Mouse (Mus musculus): ENCODE measurements around the gene Prrt1. TPM values are rescaled to one million over a fixed set of nuclear protein-coding genes. Genes with fewer than 3 reads are reported as not detected.
A peak's percentile ranks its signal among the peaks of the same experiment; 100 is the strongest.

Gene Prrt1
- 100 to 1,000 TPM; 211 to 266 (median 228) TPM for total RNA-seq (2022)

DNA sequence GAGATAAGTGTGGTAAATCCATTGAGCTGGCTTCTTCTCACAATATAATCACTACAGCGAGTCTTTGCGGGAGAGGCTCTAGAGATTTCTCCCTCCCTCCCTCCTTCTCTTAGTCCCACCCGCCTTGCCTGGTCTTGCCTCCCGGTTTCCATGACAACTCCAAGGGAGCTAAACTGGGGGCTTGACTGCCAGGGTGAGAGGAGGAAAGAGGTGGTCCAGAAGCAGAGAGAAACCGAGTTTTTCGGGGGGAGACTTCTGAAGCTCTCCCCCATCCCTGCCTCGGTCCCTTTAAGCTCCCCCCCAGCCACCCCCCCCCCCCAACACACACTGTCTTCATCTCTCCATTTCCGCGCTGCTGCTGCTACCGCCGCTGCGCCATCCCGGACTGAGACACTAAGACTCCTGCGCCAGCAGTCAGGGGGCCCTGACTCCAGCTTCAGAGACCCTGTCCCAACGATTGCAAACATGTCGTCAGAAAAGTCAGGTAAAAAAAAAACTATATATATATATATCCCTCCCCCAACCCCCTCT is at the start of gene Prrt1:
Gene Prrt1 (plus strand): TSS at position 313 of the 531 bp plus-strand sequence.
- peak in 1 of 2 experiments; percentile 61 for DNase-seq (ENCODE audit: low spot score in 2 of 2)

DNA sequence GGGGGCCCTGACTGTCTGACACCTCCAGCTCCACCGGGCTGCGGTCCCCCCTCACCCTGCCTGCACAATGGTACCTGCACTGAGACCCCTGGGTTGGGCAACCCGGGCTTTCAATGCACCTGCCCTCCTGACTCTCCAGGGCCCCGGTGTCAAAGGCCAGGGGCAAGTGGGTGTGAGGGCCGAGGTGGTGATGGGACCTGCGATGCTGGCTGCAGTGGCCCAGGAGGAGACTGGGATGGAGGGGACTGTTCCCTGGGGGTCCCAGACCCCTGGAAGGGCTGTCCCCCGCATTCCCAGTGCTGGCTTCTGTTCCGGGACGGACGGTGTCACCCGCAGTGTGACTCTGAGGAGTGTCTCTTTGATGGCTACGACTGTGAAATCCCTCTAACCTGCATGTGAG is 46.8 kb upstream of the Prrt1 start:
- no peak for DNase-seq (ENCODE audit: low spot score in 2 of 2)

DNA sequence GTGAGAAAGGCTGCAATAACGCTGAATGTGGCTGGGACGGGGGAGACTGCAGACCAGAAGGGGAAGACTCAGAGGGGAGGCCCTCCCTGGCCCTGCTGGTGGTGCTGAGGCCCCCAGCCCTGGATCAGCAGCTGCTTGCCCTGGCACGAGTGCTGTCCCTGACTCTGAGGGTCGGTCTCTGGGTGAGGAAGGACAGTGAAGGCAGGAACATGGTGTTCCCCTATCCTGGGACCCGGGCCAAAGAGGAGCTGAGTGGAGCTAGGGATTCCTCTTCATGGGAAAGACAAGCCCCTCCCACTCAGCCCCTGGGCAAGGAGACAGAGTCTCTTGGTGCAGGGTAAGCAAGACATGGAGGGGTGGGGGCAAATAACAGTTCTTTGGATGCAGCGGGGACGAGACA is 45.9 kb upstream of the Prrt1 start:
- no peak for DNase-seq (ENCODE audit: low spot score in 2 of 2)

DNA sequence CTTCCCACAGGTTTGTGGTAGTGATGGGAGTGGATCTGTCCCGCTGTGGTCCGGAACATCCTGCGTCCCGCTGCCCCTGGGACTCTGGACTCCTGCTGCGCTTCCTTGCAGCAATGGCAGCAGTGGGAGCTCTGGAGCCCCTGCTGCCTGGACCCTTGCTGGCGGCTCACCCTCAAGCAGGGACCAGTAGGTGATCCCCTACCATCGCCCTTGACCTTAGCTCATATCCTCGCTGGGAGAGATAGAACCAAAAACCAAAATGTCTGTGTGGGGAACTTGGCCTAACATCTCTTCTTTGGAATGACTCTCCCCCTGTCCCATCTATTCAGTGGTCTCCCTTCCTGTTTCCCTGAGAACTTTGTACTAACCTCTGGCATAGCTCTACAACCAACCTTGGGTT is 45.5 kb upstream of the Prrt1 start:
- DNase-seq (ENCODE audit: low spot score in 2 of 2): no peak

DNA sequence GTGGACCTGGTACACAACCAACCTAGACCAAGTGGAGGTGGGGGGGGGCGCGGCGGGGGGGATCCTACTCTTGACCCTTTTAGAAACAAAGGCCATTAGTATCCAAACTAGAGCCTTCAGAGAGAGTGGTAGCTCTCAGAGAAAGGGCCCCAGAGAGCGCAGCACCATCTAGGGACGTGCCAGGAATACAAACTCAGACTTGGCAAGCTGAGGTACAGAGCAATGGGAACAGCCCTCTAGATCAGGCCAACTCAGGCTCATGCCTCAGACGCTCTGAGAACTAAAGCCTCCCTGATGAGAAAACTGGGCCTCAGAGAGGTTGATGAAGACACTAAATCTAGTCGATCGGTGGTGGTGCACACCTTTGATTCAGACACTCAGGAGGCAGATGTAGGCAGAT is 44.2 kb upstream of the Prrt1 start:
- no peak for DNase-seq (ENCODE audit: low spot score in 2 of 2)

DNA sequence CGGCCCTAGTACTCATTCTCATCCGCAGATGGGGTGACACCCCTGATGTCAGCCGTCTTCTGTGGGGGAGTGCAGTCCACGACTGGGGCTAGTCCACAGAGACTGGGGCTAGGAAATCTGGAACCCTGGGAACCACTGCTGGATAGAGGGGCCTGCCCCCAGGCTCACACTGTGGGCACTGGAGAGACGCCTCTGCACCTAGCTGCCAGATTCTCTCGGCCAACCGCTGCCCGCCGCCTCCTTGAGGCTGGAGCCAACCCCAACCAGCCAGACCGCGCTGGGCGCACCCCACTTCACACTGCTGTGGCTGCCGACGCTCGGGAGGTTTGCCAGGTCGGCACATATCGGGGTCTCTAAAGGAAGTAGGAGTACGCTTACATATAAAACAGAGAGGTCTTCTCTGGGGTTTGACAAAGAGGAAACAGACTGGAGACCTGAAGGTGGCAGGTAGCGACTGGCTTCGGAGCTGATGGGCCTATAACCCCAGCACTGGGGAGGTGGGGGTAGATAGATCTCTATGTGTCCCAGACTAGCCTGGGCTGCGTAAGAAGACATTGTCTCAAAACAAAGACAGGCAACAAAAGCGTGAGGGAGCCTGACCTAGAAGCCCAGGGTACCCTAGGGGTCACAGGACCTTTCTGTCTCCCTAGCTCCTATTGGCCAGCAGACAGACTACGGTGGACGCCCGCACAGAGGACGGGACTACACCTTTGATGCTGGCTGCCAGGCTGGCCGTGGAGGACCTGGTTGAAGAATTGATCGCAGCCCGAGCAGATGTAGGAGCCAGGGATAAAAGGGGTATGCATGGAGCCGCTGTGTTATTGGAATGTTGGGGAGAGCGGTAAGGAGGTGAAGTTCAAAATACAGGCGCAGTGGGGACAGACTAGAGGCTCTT is 43.2 kb upstream of the Prrt1 start:
- DNase-seq (ENCODE audit: low spot score in 2 of 2): no peak

DNA sequence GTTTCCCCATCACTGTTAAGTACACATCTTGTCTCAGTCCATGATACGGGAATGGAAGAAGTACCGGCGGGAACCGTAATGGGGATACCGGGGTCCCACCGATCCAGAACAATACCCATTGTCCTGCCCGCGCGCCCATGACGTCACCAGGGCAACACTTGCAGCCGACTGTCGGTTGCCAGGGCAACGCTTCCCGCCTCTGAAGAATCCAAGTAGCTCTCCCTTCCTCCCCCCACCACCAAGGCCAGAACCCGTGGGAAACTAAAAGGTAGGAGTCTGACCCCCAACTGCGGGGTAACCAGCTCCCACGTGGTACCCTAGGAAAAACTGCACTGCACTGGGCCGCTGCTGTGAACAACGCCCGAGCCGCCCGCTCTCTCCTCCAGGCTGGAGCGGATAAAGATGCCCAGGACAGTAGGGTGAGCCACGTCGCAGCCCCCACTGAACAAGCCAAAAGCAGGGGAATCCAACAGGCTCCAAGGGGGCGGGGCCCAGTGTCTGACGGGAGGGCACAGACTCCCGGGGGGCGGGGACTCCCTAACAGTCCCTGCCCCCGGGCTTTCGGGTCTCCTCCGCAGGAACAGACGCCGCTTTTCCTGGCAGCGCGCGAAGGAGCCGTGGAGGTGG is 42.4 kb upstream of the Prrt1 start:
- peak; percentile 88 to 89 for DNase-seq (ENCODE audit: low spot score in 2 of 2)

DNA sequence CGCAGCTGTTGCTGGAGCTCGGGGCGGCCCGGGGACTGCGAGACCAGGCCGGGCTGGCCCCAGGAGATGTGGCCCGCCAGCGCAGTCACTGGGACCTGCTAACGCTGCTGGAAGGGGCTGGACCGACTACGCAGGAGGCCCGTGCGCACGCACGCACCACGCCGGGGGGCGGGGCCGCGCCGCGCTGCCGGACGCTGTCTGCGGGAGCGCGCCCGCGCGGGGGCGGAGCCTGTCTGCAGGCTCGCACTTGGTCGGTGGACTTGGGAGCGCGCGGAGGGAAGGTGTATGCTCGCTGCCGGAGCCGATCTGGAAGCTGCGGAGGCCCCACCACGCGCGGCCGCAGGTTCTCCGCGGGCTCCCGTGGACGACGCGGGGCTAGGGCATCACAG is 41.9 kb upstream of the Prrt1 start:
- peak; percentile 95 to 96 for DNase-seq (ENCODE audit: low spot score in 2 of 2)

DNA sequence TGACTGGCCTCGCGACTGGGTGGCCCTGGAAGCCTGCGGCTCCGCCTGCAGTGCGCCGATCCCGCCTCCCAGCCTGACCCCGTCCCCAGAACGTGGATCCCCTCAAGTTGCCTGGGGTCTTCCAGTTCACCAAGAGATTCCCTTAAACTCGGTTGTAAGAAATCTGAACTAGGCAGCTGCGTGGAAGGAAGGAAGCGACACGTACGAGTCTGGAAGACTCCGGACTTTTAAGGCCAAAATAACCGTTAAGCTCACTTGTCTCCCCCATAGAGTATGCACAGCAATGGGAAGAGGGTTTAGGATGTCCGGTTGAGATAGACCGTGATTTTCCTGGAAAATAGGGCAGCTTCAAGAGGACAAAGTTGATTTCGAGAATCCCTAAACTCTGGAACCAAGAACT is 41.5 kb upstream of the Prrt1 start:
- no peak for DNase-seq (ENCODE audit: low spot score in 2 of 2)

DNA sequence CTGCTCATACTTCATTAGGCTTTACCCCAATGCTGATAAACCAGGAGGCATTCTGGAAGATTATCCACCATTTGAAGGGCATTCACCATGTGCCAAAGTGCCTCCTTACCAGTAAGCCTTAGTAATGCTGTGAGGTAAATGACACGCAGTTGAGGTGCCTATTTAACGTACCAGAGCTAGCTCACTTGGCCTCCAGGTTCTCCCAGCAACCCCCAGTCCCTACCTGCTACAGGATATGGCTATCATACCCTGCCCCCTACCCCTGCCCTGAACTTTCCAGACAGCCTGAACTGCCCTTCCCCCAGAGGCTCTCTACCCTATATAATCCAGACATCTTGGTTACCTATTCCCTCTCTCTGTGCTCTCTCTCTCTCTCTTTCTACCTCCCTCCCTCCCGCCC is 40.6 kb upstream of the Prrt1 start:
- DNase-seq (ENCODE audit: low spot score in 2 of 2): no peak

DNA sequence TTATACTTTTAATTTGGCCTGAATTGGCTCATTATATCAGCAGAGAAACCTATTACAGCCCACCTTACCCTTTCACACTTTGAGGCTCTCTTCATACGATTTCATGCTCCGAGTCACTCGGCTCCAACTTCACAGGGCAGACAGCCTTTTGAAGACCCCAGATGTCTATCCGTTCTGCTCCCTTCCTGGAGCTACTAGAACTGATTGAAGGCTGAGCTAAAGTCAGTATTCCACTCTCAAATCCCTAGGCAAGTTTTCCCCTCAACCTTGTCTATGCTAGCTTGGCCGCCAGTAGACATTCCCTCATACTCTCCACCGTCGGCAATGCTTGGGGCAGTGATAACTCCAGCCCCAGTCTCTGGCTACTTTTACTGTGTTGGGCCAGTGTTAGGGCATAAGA is 40.1 kb upstream of the Prrt1 start:
- no peak for DNase-seq (ENCODE audit: low spot score in 2 of 2)

DNA sequence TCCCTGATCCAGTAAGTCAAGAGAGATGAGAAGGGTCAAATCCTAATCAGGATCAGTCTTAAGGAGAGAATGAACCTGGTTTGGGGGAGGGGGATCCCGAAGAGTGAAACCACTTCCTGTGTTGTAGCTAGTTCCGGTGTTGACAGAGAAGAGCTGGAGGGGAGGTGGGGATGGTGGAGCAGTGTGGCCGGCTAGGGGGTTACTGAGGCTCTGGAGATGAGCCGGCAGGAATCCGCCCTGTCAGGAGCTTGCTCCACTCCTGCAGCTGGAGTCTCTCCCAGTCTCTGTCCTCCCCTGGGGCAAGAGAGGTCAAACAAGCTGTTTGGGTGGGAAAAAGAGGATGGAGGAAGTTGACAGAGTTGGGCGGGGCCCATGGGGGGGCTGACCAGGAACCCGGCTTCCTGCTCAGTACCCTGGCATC is 39.6 kb upstream of the Prrt1 start, which contains the start of gene Gpsm3:
Gene Gpsm3 (plus strand): TSS at position 126 of the 421 bp plus-strand sequence.
- no peak for DNase-seq (ENCODE audit: low spot score in 2 of 2)

DNA sequence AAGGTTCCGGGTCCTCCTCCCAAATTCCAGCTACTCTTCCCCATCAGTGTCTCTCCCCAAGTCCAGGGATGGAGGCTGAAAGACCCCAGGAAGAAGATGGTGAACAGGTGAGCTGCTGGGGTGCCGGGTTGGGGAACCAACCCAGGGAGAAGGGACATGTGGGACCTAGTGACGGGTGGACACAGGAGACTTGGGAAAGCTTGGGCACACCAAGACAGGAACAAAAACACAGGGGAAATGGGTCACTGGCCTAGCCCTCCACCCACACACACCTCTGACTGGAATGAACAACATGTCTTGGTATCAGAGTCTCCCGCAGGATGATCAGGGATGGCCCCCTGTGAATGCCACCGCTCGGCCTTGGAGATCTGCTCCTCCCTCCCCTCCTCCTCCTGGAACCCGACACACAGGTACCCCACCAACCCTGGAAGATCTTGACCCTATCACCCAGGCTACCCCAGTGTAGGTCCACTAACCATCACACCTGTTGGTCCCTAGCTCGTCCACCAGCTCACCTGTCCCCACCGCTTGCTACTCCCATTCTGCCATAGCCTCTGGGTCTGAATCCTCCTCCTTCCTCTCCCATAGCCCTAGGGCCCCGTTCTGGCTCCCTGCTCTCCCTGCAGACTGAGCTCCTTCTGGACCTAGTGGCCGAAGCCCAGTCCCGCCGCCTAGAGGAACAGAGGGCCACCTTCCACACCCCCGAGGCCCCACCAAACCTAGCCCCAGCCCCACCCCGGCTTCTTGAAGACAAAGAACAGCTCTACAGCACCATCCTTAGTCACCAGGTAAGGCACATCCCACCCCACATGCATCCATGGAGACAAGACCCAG is 39.0 kb upstream of the Prrt1 start:
- no peak for DNase-seq (ENCODE audit: low spot score in 2 of 2)

DNA sequence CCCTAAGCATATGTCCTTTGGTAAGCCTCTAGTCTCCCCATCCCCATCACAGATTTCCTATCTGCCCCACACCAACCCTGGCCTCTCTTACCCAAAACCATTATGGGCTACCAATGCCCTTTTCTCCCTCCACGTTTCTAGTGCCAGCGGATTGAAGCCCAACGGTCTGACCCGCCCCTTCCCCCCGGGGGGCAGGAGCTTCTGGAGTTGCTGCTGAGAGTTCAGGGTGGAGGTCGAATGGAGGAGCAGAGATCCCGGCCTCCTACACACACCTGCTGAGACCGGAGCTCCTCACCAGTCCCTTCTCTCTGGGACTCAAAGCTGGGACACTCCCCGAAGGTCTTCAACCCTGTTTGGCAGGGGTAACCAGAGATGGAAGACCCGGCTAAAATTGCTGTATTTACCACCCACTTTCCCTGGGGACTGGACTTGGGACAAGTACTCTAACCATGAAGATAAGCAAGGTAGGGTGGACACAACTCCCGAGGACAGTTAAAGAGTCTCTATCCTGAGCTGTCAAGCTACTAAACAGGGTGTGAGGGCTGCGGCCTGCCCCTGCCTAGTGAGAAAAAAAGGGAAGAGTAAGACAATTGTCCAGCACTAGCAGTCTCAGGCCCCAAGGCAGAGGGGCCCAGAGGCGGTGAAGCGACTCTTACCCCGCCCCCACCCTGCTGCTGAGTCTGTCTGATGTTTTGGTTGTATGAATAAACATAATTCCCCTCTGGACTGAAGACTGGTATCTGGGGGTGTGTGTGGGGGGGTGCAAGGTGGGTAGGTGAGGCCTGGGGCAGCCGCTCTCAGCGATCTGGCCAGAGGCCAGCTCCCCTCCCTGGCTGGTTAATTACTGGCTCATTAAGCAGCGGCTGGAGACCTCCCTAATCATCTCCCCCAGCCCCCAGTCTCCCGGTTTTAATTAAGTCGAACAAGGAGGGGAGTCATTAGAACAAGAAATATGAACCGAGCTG is 38.0 kb upstream of the Prrt1 start, which contains the start of gene Pbx2:
Gene Pbx2 (plus strand): TSS at position 238 of the 965 bp plus-strand sequence.
- DNase-seq (ENCODE audit: low spot score in 2 of 2): no peak

DNA sequence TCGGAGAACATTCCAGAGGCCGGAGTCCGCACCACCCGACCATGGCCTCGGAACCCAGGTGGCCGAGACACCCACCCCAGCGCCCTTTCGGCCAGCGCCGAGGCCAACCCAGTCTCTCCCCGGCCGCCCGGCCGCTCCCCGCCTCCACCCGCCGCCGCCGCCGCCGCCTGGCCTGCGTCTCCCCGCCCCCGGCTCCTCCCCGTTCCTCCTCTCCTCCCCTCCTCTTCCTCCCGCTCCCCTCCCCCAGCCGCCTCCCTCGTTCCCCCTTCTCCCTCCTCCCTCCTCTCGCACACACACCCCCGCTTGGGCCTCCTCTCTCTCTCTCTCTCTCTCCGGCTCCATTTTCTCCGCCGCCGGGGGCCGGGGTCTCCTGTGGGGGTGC is 37.3 kb upstream of the Prrt1 start:
- peak in 1 of 2 experiments; percentile 71 for DNase-seq (ENCODE audit: low spot score in 2 of 2)

DNA sequence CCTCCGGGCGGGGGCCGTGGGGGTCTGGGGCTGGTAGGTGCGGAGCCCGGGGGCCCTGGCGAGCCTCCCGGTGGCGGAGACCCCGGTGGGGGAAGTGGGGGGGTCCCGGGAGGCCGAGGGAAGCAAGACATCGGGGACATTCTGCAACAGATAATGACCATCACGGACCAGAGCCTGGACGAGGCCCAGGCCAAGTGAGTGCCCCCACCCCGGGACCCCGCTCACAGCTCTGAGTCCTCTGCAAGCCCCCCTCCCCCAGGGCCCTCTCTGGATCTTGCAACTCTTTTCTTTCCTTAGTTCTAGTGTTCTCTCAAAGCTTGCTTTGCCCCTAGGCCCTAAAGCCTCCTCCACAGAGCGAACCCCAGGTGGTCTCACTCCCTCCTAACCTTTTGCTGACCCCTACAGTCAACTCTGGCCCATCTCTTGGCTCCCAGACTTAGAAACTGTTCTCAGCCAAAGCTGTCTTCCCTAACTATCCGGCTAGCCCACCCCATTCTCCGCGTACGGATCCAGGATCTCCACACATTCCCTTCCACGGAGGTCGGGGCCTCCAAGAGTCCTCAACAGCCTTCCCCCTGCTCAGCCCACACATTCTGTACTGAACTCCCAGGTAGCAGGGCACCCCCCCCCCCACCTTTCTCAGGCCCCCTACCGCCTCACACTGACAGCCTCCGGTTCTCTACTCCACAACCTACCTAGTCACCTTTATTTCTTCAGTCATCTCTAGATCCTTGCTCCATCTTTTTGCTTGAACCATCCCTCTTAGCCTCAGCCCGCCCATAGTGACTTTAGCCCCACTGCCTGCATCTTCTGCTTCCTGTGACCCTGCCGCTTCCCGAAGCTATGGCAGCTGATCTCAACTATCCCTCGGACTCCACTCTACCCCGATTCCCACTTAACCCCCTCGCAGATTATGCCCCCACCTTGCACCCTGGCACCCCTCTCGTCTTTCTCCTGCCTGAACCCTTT is 36.5 kb upstream of the Prrt1 start:
- DNase-seq (ENCODE audit: low spot score in 2 of 2): no peak

DNA sequence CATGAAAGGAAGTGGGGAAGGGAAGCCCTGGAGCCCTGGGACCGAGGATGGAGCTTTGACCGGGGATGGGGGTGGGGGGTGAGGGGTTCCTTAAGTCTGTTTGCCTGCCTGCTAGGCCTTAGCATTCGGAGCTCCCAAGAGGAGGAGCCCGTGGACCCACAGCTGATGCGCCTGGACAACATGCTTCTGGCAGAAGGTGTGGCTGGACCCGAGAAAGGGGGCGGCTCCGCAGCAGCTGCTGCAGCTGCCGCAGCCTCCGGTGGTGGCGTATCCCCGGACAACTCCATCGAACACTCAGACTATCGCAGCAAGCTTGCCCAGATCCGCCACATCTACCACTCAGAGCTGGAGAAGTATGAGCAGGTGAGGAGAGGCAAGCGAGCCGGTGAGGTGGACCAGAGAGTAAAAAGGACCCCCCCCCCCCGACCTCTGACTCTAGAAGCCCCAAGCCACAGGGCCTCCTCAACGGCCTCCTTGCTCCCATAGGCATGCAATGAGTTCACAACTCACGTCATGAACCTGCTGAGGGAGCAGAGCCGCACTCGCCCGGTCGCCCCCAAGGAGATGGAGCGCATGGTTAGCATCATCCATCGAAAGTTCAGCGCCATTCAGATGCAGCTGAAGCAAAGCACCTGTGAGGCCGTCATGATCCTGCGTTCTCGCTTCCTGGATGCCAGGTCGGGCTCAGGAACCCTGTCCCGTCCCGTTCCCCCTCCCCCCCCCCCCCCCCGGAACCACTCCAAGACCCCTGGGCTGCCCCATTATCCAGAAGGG is 35.4 kb upstream of the Prrt1 start:
- no peak for DNase-seq (ENCODE audit: low spot score in 2 of 2)

DNA sequence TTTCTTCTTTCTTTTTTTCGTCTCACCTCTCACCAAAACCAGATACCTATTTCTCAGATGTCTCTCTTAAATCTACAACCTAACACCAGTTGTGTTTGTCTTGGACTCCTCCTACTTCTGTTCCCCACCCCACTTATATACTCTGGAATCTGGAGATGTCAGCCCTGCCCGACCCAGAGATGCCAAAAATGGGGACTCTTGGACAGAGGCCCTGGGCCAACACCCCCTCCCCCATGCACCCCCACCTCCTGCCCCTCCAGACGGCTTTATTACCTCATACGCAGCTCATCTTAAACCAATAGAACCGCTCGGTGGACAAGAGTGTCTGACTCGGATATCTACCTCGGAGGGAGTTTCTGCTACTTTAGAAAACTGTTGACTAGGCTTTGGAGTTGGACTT is 33.2 kb upstream of the Prrt1 start:
- DNase-seq (ENCODE audit: low spot score in 2 of 2): no peak

Measured in layer of hippocampus, adult 8-10 months (tissue).